Mouse (Mus musculus): ENCODE results near the gene Npff. TPM values are rescaled to one million over a fixed set of nuclear protein-coding genes. Genes with fewer than 3 reads are reported as not detected.
A peak's percentile ranks its signal among the peaks of the same experiment; 100 is the strongest.

The Npff gene
- polyA plus RNA-seq, 1 experiment = 7.3 TPM

DNA sequence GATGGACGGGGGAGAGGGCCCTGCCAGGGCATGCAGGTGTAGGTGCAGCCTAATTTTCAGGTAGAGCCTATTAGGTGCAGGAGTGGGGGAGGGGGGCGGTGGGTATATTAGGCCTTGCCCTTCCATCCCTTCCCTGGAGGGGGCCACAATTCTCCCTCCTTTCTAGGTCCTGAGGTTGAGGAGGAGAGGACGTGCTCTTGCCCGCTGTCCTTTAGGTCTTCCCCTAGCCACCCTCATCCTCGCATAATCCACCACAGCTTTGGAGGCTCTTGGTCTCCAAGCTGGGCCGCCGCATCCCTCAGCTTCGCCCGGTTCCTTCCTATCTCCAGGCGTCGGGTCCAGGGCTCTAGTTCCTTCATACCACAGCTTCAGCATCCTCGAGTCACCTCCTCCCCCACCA lies 8.4 kb downstream of the Npff start:
- Histone ChIP-seq H3K4me3 (ENCODE audit: insufficient read depth, low read length) (peak overlapping the region; percentile 69), H3K4me1 (ENCODE audit: control insufficient read depth, insufficient read depth, low read length) (peaks cover 28% of the 10 kb centered on the region), H3K27ac (ENCODE audit: insufficient read depth, low read depth, low read length) (no peak overlapping the region)
- TF ChIP-seq POLR2A (IDR thresholded peaks at IDR 0.05; ENCODE audit: borderline replicate concordance, low read depth, low read length) (no peak), CTCF (IDR thresholded peaks at IDR 0.05; ENCODE audit: low read depth, low read length) (no peak)

DNA sequence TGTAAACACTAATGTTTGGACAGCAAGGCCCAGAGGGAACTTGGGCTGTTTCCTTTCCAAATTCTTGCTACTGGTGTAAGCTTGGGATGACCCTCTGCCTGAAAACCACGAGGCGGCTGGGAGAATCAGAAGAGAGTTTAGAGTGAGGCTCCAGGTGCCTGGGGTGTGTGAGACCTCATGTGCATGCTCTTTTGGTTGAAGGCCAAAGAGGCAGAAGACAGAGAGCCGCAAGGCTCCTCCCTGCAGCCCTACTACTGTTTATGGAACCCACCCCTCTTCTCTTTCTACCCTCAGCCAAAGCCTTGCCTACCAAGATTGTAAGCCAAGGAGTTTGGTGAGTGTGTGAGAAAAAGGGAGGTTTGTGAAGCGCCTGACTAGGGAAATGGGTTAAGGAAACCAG lies 9.0 kb downstream of the Npff start:
- H3K4me3 ChIP-seq (ENCODE audit: insufficient read depth, low read length) = no peak overlapping the region
- peaks cover 31% of the 10 kb centered on the region for H3K4me1 ChIP-seq (ENCODE audit: control insufficient read depth, insufficient read depth, low read length)

DNA sequence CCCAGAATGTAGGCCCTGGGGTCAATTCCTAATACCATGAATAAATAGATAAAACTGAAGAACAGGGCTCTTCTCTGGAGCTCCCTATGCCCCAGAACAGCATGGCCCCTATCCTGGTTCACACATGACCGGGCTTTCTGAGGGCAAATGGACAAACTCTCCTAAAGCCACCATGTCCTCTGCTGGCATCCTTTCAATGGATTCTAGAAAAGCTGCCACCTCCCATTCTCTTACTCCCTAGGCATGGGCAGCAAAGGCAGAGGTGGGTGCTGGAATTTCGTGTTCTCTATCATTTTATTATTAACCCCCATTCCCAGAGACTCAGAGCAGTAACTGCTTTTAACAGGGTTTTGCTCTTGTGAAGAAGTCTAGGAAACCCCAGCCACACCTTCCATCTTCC lies 9.5 kb downstream of the Npff start:
- H3K27ac ChIP-seq (ENCODE audit: insufficient read depth, low read depth, low read length) = no peak overlapping the region
- TF ChIP-seq POLR2A (IDR thresholded peaks at IDR 0.05; ENCODE audit: borderline replicate concordance, low read depth, low read length) (no peak), CTCF (IDR thresholded peaks at IDR 0.05; ENCODE audit: low read depth, low read length) (no peak)
- H3K4me3 ChIP-seq (ENCODE audit: insufficient read depth, low read length) = no peak overlapping the region
- H3K4me1 ChIP-seq (ENCODE audit: control insufficient read depth, insufficient read depth, low read length) = peaks cover 28% of the 10 kb centered on the region

More for the DNA sequence above, 9.0 kb downstream of the Npff start:
- H3K27ac ChIP-seq (ENCODE audit: insufficient read depth, low read depth, low read length) = no peak overlapping the region
- no peak for TF ChIP-seq POLR2A (IDR thresholded peaks at IDR 0.05; ENCODE audit: borderline replicate concordance, low read depth, low read length)
- no peak for TF ChIP-seq CTCF (IDR thresholded peaks at IDR 0.05; ENCODE audit: low read depth, low read length)

DNA sequence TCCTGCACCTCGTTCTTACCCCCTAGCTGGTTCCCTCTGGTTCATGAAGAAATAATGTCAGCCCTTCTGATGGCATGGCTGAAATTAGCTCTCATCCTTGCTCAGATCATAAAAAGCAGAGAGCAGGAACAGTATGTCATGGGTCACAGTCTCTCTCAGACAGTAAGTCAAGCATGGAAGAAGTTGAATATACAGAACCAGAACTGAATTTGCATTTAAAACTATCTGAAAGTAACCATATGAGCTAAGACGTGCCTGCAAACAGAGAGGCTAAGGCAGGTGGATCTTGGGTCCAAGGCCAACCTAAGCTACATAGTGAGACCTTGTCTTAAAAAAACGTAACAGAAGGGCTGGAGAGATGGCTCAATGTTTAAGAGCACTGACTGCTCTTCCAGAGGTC lies 11.7 kb downstream of the Npff start:
- Histone ChIP-seq H3K27ac (ENCODE audit: insufficient read depth, low read depth, low read length) (no peak overlapping the region), H3K4me3 (ENCODE audit: insufficient read depth, low read length) (no peak overlapping the region), H3K4me1 (ENCODE audit: control insufficient read depth, insufficient read depth, low read length) (peaks cover 33% of the 10 kb centered on the region)
- no peak for TF ChIP-seq CTCF (IDR thresholded peaks at IDR 0.05; ENCODE audit: low read depth, low read length)
- TF ChIP-seq POLR2A (IDR thresholded peaks at IDR 0.05; ENCODE audit: borderline replicate concordance, low read depth, low read length) = no peak

GRCm38 (mm10) chr15:102512471-102512870 lies 12.3 kb downstream of the Npff start:
- H3K27ac ChIP-seq (ENCODE audit: insufficient read depth, low read depth, low read length) = no peak overlapping the region
- peaks cover 37% of the 10 kb centered on the region for H3K4me1 ChIP-seq (ENCODE audit: control insufficient read depth, insufficient read depth, low read length)
- TF ChIP-seq CTCF (IDR thresholded peaks at IDR 0.05; ENCODE audit: low read depth, low read length) (no peak), POLR2A (IDR thresholded peaks at IDR 0.05; ENCODE audit: borderline replicate concordance, low read depth, low read length) (no peak)
- H3K4me3 ChIP-seq (ENCODE audit: insufficient read depth, low read length) = no peak overlapping the region

- TF ChIP-seq CTCF (IDR thresholded peaks at IDR 0.05; ENCODE audit: low read depth, low read length) (no peak), POLR2A (IDR thresholded peaks at IDR 0.05; ENCODE audit: borderline replicate concordance, low read depth, low read length) (no peak)
- H3K4me1 ChIP-seq (ENCODE audit: control insufficient read depth, insufficient read depth, low read length) = peaks cover 41% of the 10 kb centered on the region
- H3K4me3 ChIP-seq (ENCODE audit: insufficient read depth, low read length) = no peak overlapping the region
Observed at GRCm38 (mm10) chr15:102512010-102512409, 12.7 kb downstream of the Npff start.

GRCm38 (mm10) chr15:102511285-102511833 lies 13.4 kb downstream of the Npff start:
- Histone ChIP-seq H3K27ac (ENCODE audit: insufficient read depth, low read depth, low read length) (no peak overlapping the region), H3K4me1 (ENCODE audit: control insufficient read depth, insufficient read depth, low read length) (peaks cover 46% of the 10 kb centered on the region), H3K4me3 (ENCODE audit: insufficient read depth, low read length) (no peak overlapping the region)
- TF ChIP-seq CTCF (IDR thresholded peaks at IDR 0.05; ENCODE audit: low read depth, low read length) (no peak), POLR2A (IDR thresholded peaks at IDR 0.05; ENCODE audit: borderline replicate concordance, low read depth, low read length) (no peak)

More at GRCm38 (mm10) chr15:102512010-102512409, 12.7 kb downstream of the Npff start:
- no peak overlapping the region for H3K27ac ChIP-seq (ENCODE audit: insufficient read depth, low read depth, low read length)

DNA sequence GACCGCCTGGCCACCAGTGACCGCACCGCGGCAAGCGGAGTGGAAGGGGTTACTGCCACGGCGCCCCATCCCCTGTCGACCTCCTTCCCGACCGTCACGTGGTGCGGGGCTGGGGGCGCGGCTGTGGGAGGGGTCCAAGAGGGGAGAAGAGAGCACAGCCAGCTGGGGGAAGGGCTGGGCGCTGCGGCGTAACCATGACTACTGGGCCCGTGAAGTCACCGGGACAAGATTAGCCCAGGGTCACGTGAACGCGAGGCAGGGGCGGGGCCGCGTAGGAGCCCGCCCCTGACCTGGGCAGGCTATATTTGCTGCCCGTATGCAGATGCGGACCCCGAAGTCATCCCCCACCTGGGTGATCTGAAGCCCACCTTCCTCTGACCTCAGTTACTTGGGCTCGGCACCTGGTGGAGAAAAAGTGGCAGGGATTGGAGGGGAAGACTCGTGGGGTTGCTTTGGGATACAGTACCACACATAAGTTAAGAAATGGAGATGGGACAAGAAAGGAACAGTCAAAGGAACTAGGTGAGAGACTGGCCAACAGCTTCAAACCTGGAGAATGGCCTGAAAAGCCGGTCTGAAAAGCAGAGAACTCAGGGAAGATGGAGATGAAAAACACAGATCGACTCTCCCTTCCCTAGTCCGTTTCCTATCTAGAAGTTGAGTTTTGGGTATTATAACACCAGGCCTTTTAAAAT lies 14.0 kb downstream of the Npff start:
- peak overlapping the region; percentile 67 for H3K27ac ChIP-seq (ENCODE audit: insufficient read depth, low read depth, low read length)
- peak overlapping the region; percentile 70 for H3K4me3 ChIP-seq (ENCODE audit: insufficient read depth, low read length)
- H3K4me1 ChIP-seq (ENCODE audit: control insufficient read depth, insufficient read depth, low read length) = peaks cover 45% of the 10 kb centered on the region
- TF ChIP-seq CTCF (IDR thresholded peaks at IDR 0.05; ENCODE audit: low read depth, low read length) (no peak), POLR2A (IDR thresholded peaks at IDR 0.05; ENCODE audit: borderline replicate concordance, low read depth, low read length) (no peak)

GRCm38 (mm10) chr15:102510110-102510509 lies 14.6 kb downstream of the Npff start:
- H3K4me1 ChIP-seq (ENCODE audit: control insufficient read depth, insufficient read depth, low read length) = peaks cover 45% of the 10 kb centered on the region
- TF ChIP-seq CTCF (IDR thresholded peaks at IDR 0.05; ENCODE audit: low read depth, low read length) (no peak), POLR2A (IDR thresholded peaks at IDR 0.05; ENCODE audit: borderline replicate concordance, low read depth, low read length) (no peak)
- H3K27ac ChIP-seq (ENCODE audit: insufficient read depth, low read depth, low read length) = peak overlapping the region; percentile 67
- H3K4me3 ChIP-seq (ENCODE audit: insufficient read depth, low read length) = peak overlapping the region; percentile 70

DNA sequence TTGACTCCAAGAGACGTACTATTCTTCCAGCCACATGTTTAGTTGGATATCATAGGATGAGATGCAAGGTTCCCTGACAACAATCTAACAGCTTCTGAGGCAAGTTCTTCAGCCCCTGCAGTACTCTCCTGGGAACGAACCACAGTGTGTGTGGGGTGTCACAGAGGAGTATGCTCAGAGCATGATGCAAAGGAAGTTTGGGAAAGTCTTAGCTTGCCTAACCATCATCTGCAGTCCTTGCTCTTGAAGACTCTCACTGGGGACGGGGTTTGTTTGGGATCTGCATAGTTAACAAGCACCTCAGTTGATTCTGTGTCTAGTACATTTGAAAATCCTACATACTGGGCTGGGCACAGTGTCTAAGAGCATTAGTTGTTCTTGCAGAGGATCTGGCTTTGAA lies 16.4 kb downstream of the Npff start:
- no peak for TF ChIP-seq CTCF (IDR thresholded peaks at IDR 0.05; ENCODE audit: low read depth, low read length)
- TF ChIP-seq POLR2A (IDR thresholded peaks at IDR 0.05; ENCODE audit: borderline replicate concordance, low read depth, low read length) = no peak
- Histone ChIP-seq H3K27ac (ENCODE audit: insufficient read depth, low read depth, low read length) (no peak overlapping the region), H3K4me1 (ENCODE audit: control insufficient read depth, insufficient read depth, low read length) (peaks cover 46% of the 10 kb centered on the region), H3K4me3 (ENCODE audit: insufficient read depth, low read length) (no peak overlapping the region)
